Mouse (Mus musculus): ENCODE results near the gene Heatr4. TPM values are rescaled to one million over a fixed set of nuclear protein-coding genes. Genes with fewer than 3 reads are reported as not detected.

Gene Heatr4
- polyA plus RNA-seq, 1 experiment, result not detected

DNA sequence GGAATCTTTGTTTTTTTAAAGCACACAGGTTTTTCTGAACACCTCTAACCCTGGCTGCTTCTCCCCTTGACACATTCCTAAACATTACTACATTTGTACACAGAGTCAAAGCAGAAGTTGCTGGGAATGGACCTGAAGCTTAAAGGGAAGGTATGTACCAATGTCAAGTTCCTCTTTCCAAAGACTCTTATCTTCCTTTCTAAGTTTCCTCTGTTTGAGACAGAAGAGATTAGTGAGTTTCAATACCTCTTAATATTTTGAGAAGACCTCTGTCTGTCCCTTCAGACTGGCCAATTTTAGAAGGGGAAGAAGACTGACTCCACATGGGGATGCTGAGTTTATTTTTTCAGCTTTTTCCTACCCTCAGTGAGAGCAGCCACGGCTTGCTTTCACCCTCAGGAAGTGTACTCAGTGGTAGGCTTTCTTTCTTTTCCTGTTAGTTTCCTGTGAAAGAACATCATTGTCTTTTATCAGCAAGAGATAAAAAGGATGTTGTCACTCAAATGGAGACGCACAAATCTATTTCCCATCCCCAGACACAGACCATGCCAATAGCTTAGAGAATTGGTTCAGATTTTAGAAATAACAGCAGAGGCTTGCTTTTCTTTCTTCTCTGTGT lies 55.4 kb downstream of the Heatr4 start:
- no peak for TF ChIP-seq POLR2A (IDR thresholded peaks at IDR 0.05; ENCODE audit: low read depth, low read length)
- TF ChIP-seq CTCF (IDR thresholded peaks at IDR 0.05; ENCODE audit: extremely low read depth, insufficient read length, insufficient replicate concordance, low read depth, low read length), result no peak

DNA sequence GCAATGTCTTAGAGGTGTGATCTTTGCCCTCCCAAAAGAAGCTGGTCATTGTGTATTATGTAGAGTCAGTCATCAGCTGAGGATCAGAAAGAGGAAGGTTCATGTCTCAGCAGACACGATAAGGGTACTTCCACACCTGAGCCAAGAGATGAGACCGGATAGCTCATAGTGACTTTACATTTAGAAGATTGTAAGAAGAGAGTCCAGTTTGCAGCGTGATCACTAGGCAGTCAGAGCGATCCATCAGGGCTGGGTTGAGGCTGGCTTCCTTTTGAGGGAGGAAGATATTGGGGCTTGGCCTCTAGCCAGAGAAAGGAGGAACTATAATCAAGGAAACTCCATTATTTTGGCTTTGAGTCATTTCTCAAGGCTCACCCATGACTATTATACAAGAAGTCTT lies 56.9 kb downstream of the Heatr4 start:
- no peaks in the 10 kb centered on the region for H3K27me3 ChIP-seq (ENCODE audit: control insufficient read depth, insufficient read depth, low read length)
- no peak overlapping the region for H3K4me3 ChIP-seq (ENCODE audit: low read depth, low read length)
- TF ChIP-seq CTCF (IDR thresholded peaks at IDR 0.05; ENCODE audit: extremely low read depth, insufficient read length, insufficient replicate concordance, low read depth, low read length) (no peak), POLR2A (IDR thresholded peaks at IDR 0.05; ENCODE audit: low read depth, low read length) (no peak)
- peaks cover 22% of the 10 kb centered on the region; the same call in 1 of the 2 replicates for H3K4me1 ChIP-seq (ENCODE audit: control insufficient read depth, insufficient read depth, insufficient read length, low read length)
- H3K27ac ChIP-seq (ENCODE audit: insufficient read depth, low read depth, low read length), result peak overlapping the region; percentile 68
- whole genome bisulfite sequencing, result 30% methylated on average over 4 of the region's 4 CpGs
- H3K36me3 ChIP-seq (ENCODE audit: control insufficient read depth, insufficient read depth, low read length), result no peaks in the 10 kb centered on the region

More for the DNA sequence above, 55.4 kb downstream of the Heatr4 start:
- H3K4me1 ChIP-seq (ENCODE audit: control insufficient read depth, insufficient read depth, insufficient read length, low read length), result peaks cover 16% of the 10 kb centered on the region; the same call in 1 of the 2 replicates
- no peak overlapping the region for H3K27ac ChIP-seq (ENCODE audit: insufficient read depth, low read depth, low read length)
- WGBS, result 36% methylated on average over 2 of the region's 2 CpGs
- H3K27me3 ChIP-seq (ENCODE audit: control insufficient read depth, insufficient read depth, low read length), result no peaks in the 10 kb centered on the region
- H3K36me3 ChIP-seq (ENCODE audit: control insufficient read depth, insufficient read depth, low read length), result no peaks in the 10 kb centered on the region
- no peak overlapping the region for H3K4me3 ChIP-seq (ENCODE audit: low read depth, low read length)

DNA sequence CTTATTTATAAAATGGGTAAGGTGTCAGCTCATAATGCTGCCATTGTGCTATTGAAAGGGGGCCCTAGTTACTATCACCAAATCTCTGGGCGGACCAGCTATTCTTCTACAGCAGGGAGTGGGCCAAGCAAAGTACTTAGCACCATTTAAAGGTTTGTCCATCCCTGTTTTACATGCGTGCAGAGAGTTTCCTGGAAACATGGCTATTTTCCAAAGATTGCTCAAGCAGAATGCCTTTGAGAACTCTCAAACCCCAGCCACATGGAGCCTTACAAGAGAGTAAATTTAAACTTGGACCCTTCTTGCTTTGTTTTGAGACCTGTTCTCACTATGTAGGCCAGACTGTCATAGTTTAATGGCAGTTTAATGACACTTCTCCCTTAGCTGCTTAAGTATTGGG lies 58.6 kb downstream of the Heatr4 start:
- Histone ChIP-seq H3K27me3 (ENCODE audit: control insufficient read depth, insufficient read depth, low read length) (no peaks in the 10 kb centered on the region), H3K4me1 (ENCODE audit: control insufficient read depth, insufficient read depth, insufficient read length, low read length) (peaks cover 22% of the 10 kb centered on the region; the same call in 1 of the 2 replicates), H3K36me3 (ENCODE audit: control insufficient read depth, insufficient read depth, low read length) (no peaks in the 10 kb centered on the region), H3K27ac (ENCODE audit: insufficient read depth, low read depth, low read length) (no peak overlapping the region; the same call in 1 of the 2 replicates), H3K4me3 (ENCODE audit: low read depth, low read length) (no peak overlapping the region)
- no peak for TF ChIP-seq POLR2A (IDR thresholded peaks at IDR 0.05; ENCODE audit: low read depth, low read length)
- no peak for TF ChIP-seq CTCF (IDR thresholded peaks at IDR 0.05; ENCODE audit: extremely low read depth, insufficient read length, insufficient replicate concordance, low read depth, low read length)
- 75% methylated on average over 2 of the region's 2 CpGs for WGBS

DNA sequence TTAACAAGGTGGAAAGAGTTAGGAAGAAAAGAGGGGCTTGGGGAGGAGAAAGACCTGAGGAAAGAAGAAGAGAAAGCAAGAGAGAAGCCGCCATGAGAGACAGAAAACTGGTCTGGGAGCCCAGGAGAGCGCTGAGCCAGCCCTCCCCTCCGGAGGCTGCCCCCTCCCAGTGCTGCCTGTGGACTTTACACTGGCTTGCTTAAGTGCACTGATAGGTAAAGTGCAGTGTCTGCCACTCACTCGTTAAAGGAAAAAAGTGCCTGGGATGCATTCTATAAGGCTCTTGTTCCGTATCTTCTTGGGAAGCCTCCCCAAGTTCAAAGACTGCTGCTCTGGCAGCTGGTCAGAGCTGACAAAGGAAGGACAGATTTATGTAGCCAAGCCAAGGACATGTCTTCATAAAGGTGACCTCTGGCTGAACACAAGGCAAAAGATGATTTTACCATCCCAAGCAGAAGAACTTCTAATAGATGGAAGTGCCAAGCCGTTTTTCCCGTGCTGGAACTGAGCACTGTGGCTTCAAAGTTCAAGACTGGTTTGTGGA lies 59.4 kb downstream of the Heatr4 start:
- Histone ChIP-seq H3K27me3 (ENCODE audit: control insufficient read depth, insufficient read depth, low read length) (no peaks in the 10 kb centered on the region), H3K27ac (ENCODE audit: insufficient read depth, low read depth, low read length) (peak overlapping the region; percentile 88), H3K4me1 (ENCODE audit: control insufficient read depth, insufficient read depth, insufficient read length, low read length) (peaks cover 22% of the 10 kb centered on the region; the same call in 1 of the 2 replicates), H3K36me3 (ENCODE audit: control insufficient read depth, insufficient read depth, low read length) (no peaks in the 10 kb centered on the region), H3K4me3 (ENCODE audit: low read depth, low read length) (peak overlapping the region; percentile 16; the same call in 1 of the 2 replicates)
- TF ChIP-seq CTCF (IDR thresholded peaks at IDR 0.05; ENCODE audit: extremely low read depth, insufficient read length, insufficient replicate concordance, low read depth, low read length) (no peak), POLR2A (IDR thresholded peaks at IDR 0.05; ENCODE audit: low read depth, low read length) (peak; percentile 34; the same call in 1 of the 2 replicates)
- WGBS, result 22% methylated on average over 7 of the region's 7 CpGs

DNA sequence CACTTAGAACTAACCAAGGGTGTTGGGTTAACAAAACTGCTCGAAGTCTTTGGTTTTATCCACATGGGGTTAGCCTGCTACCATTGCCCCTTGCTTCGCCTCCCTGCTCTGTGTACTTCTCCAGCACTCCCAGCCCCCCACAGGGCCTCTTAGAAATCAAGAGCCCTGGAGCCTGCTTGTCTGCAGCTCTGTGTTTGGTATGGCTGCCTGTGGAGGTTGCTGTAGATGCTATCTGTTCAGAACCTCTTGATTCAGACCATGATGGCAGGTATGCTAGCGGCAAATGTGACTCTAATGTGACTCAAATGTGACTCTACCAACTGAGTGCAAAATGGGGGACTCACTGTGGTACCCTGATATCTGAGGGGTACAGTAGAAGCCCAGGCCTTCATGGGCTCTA lies 60.3 kb downstream of the Heatr4 start:
- no peak overlapping the region for H3K4me3 ChIP-seq (ENCODE audit: low read depth, low read length)
- peaks cover 22% of the 10 kb centered on the region; the same call in 1 of the 2 replicates for H3K4me1 ChIP-seq (ENCODE audit: control insufficient read depth, insufficient read depth, insufficient read length, low read length)
- H3K27me3 ChIP-seq (ENCODE audit: control insufficient read depth, insufficient read depth, low read length), result no peaks in the 10 kb centered on the region
- peak overlapping the region; percentile 85 for H3K27ac ChIP-seq (ENCODE audit: insufficient read depth, low read depth, low read length)
- TF ChIP-seq CTCF (IDR thresholded peaks at IDR 0.05; ENCODE audit: extremely low read depth, insufficient read length, insufficient replicate concordance, low read depth, low read length) (no peak), POLR2A (IDR thresholded peaks at IDR 0.05; ENCODE audit: low read depth, low read length) (no peak)
- 82% methylated on average over 3 of the region's 3 CpGs for WGBS
- H3K36me3 ChIP-seq (ENCODE audit: control insufficient read depth, insufficient read depth, low read length), result no peaks in the 10 kb centered on the region

DNA sequence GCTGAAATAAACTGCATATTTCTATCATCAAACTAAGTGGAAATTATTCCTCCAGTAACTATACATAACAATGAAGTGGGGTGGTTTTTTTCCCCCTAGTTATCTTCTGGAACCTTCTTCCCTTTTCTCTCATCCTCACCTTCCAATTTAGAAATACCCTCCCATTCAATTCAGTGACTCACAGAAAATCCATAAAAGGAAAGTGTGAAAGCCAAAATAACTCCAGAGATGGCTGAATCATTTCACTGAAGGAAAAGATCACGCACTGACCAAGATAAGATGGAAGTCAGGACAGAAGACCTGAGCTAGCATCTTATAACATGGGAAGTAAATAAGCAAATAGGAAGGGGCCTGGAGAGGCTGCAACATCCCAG lies 61.2 kb downstream of the Heatr4 start:
- WGBS, result 28% methylated on average over 1 of the region's 1 CpGs
- peak overlapping the region; percentile 85 for H3K27ac ChIP-seq (ENCODE audit: insufficient read depth, low read depth, low read length)

DNA sequence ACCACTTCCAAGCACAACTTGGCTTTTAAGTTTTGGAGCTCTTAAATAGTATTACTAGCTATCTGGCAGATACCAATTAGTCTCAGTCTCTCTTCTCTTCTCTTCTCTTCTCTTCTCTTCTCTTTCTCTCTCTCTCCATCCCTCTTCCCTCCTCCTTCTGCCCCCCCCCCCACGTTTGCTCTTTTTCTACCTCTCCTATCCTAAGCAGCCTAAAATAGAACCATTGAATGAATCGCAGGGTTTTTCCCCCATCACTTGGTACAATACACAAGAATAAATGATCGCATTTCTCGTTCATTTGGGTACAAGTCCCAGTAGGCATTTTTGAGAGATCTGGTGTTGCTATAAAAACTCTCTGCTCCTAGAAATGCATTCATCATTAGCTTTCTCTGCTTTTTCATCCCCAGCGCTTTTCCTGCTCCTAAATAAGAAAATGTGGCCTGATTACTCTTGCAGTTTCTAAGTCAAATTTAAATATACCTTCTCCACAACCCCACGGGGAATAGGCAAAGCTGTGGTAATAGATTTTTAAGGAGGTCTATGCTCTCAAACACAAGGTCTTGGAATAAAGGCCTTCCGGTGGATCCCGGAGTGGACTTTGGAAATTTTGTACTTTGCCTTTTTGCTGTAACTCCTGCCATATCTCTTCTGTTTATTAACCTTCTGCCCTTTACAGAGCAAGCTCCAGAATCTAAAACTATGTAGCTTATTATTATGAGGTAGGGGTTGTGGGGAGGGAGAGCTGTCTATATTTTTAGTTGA lies 61.7 kb downstream of the Heatr4 start:
- WGBS, result 16% methylated on average over 8 of the region's 8 CpGs
- Histone ChIP-seq H3K4me1 (ENCODE audit: control insufficient read depth, insufficient read depth, insufficient read length, low read length) (peaks cover 19% of the 10 kb centered on the region; the same call in 1 of the 2 replicates), H3K27me3 (ENCODE audit: control insufficient read depth, insufficient read depth, low read length) (no peaks in the 10 kb centered on the region), H3K36me3 (ENCODE audit: control insufficient read depth, insufficient read depth, low read length) (no peaks in the 10 kb centered on the region), H3K4me3 (ENCODE audit: low read depth, low read length) (no peak overlapping the region), H3K27ac (ENCODE audit: insufficient read depth, low read depth, low read length) (peak overlapping the region; percentile 88)
- TF ChIP-seq POLR2A (IDR thresholded peaks at IDR 0.05; ENCODE audit: low read depth, low read length), result no peak
- TF ChIP-seq CTCF (IDR thresholded peaks at IDR 0.05; ENCODE audit: extremely low read depth, insufficient read length, insufficient replicate concordance, low read depth, low read length), result no peak

More for the DNA sequence above, 61.2 kb downstream of the Heatr4 start:
- Histone ChIP-seq H3K4me3 (ENCODE audit: low read depth, low read length) (no peak overlapping the region), H3K4me1 (ENCODE audit: control insufficient read depth, insufficient read depth, insufficient read length, low read length) (peaks cover 22% of the 10 kb centered on the region; the same call in 1 of the 2 replicates), H3K27me3 (ENCODE audit: control insufficient read depth, insufficient read depth, low read length) (no peaks in the 10 kb centered on the region), H3K36me3 (ENCODE audit: control insufficient read depth, insufficient read depth, low read length) (no peaks in the 10 kb centered on the region)
- no peak for TF ChIP-seq POLR2A (IDR thresholded peaks at IDR 0.05; ENCODE audit: low read depth, low read length)
- TF ChIP-seq CTCF (IDR thresholded peaks at IDR 0.05; ENCODE audit: extremely low read depth, insufficient read length, insufficient replicate concordance, low read depth, low read length), result no peak

Measured in small intestine, adult 2 months (tissue).